Mouse (Mus musculus) forebrain, embryonic 10.5 days (tissue): Measurements from ENCODE around the gene Arhgef19. TPM values are rescaled to one million over a fixed set of nuclear protein-coding genes. Genes with fewer than 3 reads are reported as not detected.

ENCODE experiments used
- DNase-seq: peaks from one replicate; pipeline ENCODE4 v3.0.0-alpha.2; 2017; ENCODE audit warnings: low spot score; ENCODE audit errors: extremely low spot score
- H3K27ac ChIP-seq: fragments of 300-500 bp; sonication (generic); 2 replicates; pipeline ENCODE4 v1.5.1; 2016; ENCODE audit warnings: mild to moderate bottlenecking
- H3K27me3 ChIP-seq: fragments of 300-500 bp; sonication (generic); 2 replicates; pipeline ENCODE4 v1.6.1; 2016; ENCODE audit warnings: mild to moderate bottlenecking; ENCODE audit not compliant: poor library complexity, severe bottlenecking
- H3K36me3 ChIP-seq: fragments of 300-500 bp; sonication (generic); replicated peaks from 2 replicates; pipeline ENCODE4 v1.6.1; 2016; ENCODE audit warnings: mild to moderate bottlenecking, moderate library complexity
- H3K4me1 ChIP-seq: fragments of 300-500 bp; sonication (generic); 2 replicates; pipeline ENCODE4 v1.6.1; 2016
- H3K4me3 ChIP-seq: fragments of 300-500 bp; sonication (generic); 2 replicates; pipeline ENCODE4 v1.5.1; 2016; ENCODE audit warnings: mild to moderate bottlenecking, moderate library complexity
- H3K9me3 ChIP-seq: fragments of 300-500 bp; sonication (generic); 2 replicates; pipeline ENCODE4 v1.6.1; 2016; ENCODE audit warnings: mild to moderate bottlenecking, moderate library complexity
- WGBS: fragments of 180-500 bp; shearing (Covaris S2); methylation state at CpG from one replicate; pipeline ENCODE4 v1.1.7; 2016; 5-methylcytosine and 5-hydroxymethylcytosine counted together
- polyA plus RNA-seq: library from polyadenylated mRNA; unstranded; fragments of >200 nt; fragmentation: Nextera tagmentation; extraction: Ambion mirVana; gene quantifications from 2 replicates; pipeline ENCODE4 v1.2.1, GENCODE M21; 2016

The Arhgef19 gene
- polyA plus RNA-seq, 1 experiment from 2014 or later: 2.2 TPM

DNA sequence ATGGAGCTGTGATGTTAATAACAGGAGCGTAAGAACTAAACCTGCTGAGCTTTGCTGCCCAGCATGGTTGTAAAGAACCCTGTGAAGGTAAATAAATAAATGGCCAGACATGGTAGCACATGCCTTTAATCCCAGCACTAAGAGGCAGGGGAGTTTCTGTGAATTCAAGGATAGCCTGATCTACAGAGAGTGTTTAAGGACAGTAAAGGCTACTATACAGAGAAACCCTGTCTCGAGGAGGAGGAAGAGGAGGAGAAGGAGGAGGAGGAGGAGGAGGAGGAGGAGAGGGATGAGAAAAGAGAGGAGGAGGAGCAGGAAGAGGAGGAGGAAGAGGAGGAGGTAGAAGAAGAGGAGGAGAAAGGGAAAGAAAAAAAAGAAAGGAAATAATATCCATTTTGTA lies 26.0 kb upstream of the Arhgef19 start:
- Histone ChIP-seq H3K4me3 (peak overlapping the region; percentile 69), H3K36me3 (peaks cover 6% of the 10 kb centered on the region; the same call in 1 of the 2 replicates), H3K27me3 (no peaks in the 10 kb centered on the region), H3K9me3 (no peaks in the 10 kb centered on the region), H3K4me1 (peaks cover 30% of the 10 kb centered on the region), H3K27ac (peak overlapping the region; percentile 84)
- no peak for DNase-seq
- 42% methylated on average over 2 of the region's 2 CpGs for WGBS

GRCm38 (mm10) chr4:141213770-141214336 lies 25.4 kb upstream of the Arhgef19 start, which contains the start of gene Rsg1:
Gene Rsg1 (plus strand): TSS chr4:141213956.
- peak within 1 kb of the TSS; percentile 69 for H3K4me3 ChIP-seq
- H3K4me1 ChIP-seq: peaks cover 33% of the 10 kb centered on the region
- peak; percentile 98 for DNase-seq
- H3K27ac ChIP-seq: peak within 1 kb of the TSS; percentile 84
- no peaks in the 10 kb centered on the region for H3K9me3 ChIP-seq
- 0% methylated on average over 24 of the region's 24 CpGs for whole genome bisulfite sequencing
- no peaks in the 10 kb centered on the region for H3K27me3 ChIP-seq
- H3K36me3 ChIP-seq: peaks cover 12% of the 10 kb centered on the region; the same call in 1 of the 2 replicates

DNA sequence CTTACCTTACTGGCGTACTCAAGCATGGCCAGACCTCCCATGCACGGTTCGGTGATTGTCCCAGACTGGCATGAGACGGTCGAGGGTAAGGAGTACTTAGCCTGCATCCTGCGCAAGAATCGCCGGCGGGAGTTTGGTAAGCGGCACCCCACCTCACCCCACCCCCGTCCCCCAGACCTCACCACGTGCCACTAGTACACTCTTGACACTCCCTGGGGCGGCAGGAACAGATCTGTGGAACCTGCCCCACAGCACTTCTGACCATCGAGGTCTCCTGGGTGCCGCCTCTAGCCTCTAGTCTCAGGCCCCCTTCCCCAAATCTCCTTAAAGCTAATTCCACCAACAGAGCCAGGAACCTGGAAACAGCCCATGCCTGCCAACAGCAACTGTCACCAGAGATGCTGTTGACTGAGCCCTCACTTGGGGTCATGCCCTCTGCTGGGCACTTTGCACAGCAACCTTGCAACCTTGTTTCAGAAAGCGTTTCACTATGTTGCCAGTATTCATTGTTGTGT lies 24.9 kb upstream of the Arhgef19 start:
- Histone ChIP-seq H3K4me1 (peaks cover 36% of the 10 kb centered on the region), H3K4me3 (peak overlapping the region; percentile 69), H3K27me3 (no peaks in the 10 kb centered on the region), H3K27ac (peak overlapping the region; percentile 84), H3K9me3 (no peaks in the 10 kb centered on the region), H3K36me3 (peaks cover 12% of the 10 kb centered on the region; the same call in 1 of the 2 replicates)
- 4% methylated on average over 16 of the region's 16 CpGs for WGBS
- DNase-seq: peak; percentile 49

DNA sequence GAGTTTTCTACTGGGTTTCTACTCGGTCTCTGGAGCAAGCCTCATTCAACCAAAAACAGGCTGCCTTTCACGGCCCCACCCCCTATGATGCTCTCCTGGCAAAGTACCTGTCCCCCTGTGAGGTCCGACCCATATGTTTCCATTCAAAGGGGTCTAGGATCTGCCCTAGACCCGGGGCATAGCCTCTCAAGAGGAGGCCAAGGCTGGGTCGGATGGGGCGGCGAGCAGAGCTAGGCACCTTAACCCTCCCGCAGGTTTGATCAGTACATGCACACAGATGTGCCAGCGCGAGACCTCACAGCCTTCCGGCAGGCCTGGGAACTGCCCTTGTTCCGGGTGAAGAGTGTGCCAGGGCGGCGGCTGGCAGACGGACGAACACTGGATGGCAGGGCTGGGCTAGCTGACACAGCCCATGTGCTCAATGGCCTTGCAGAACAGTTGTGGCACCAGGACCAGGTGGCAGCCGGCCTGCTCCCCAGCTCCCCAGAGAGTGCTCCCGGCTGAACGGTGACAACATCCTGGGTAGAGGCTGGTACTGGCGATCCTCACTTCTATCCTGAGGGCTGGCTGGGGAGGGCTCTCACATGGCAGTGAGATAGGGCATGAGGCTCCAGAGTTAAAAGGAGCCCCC lies 19.6 kb upstream of the Arhgef19 start:
- Histone ChIP-seq H3K27ac (no peak overlapping the region), H3K4me3 (no peak overlapping the region), H3K9me3 (no peaks in the 10 kb centered on the region), H3K36me3 (peaks cover 29% of the 10 kb centered on the region), H3K4me1 (peaks cover 9% of the 10 kb centered on the region), H3K27me3 (no peaks in the 10 kb centered on the region)
- no peak for DNase-seq
- WGBS: 92% methylated on average over 20 of the region's 20 CpGs

- H3K27me3 ChIP-seq: no peaks in the 10 kb centered on the region
- H3K4me3 ChIP-seq: no peak overlapping the region
- no peak overlapping the region for H3K27ac ChIP-seq
- no peaks in the 10 kb centered on the region for H3K9me3 ChIP-seq
- H3K36me3 ChIP-seq: peaks cover 29% of the 10 kb centered on the region
- H3K4me1 ChIP-seq: 0 out of 2 replicates have a peak, but pooled peaks cover 7% of the 10 kb centered on the region
- no peak for DNase-seq
- WGBS: 84% methylated on average over 2 of the region's 2 CpGs
Observed at GRCm38 (mm10) chr4:141221848-141222247, 17.5 kb upstream of the Arhgef19 start.

GRCm38 (mm10) chr4:141222752-141223151 lies 16.5 kb upstream of the Arhgef19 start:
- 95% methylated on average over 5 of the region's 5 CpGs for WGBS
- Histone ChIP-seq H3K4me3 (no peak overlapping the region), H3K36me3 (peaks cover 28% of the 10 kb centered on the region), H3K4me1 (0 out of 2 replicates have a peak, but pooled peaks cover 7% of the 10 kb centered on the region), H3K9me3 (no peaks in the 10 kb centered on the region), H3K27ac (no peak overlapping the region), H3K27me3 (no peaks in the 10 kb centered on the region)
- no peak for DNase-seq

GRCm38 (mm10) chr4:141228687-141229086 lies 10.6 kb upstream of the Arhgef19 start:
- DNase-seq: no peak
- WGBS: 88% methylated on average over 7 of the region's 7 CpGs

DNA sequence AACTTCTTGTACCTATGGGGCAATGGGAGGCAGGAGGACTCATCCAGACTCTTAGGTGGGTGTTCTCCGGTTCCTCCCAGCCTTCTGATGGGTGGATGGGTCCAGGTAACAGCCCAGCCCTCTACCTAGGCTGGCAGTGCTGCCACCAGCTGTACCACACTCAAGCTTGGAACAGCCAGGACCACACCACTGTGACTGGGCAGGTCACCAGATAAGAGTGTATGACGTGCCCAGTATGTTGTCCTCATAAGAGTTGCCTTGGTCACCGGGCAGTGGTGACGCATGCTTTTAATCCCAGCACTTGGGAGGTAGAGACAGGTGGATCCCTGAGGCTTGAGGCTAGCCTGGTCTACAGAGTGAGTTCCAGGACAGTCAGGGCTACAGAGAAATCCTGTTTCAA lies 6.1 kb upstream of the Arhgef19 start:
- 0 out of 2 replicates have a peak, but pooled peaks cover 3% of the 10 kb centered on the region for H3K9me3 ChIP-seq
- H3K27me3 ChIP-seq: peaks cover 32% of the 10 kb centered on the region
- no peak overlapping the region for H3K4me3 ChIP-seq
- H3K27ac ChIP-seq: no peak overlapping the region
- no peak for DNase-seq
- no peaks in the 10 kb centered on the region for H3K4me1 ChIP-seq
- 93% methylated on average over 4 of the region's 4 CpGs for WGBS
- H3K36me3 ChIP-seq: no peaks in the 10 kb centered on the region

More at GRCm38 (mm10) chr4:141228687-141229086, 10.6 kb upstream of the Arhgef19 start:
- Histone ChIP-seq H3K27ac (no peak overlapping the region), H3K36me3 (no peaks in the 10 kb centered on the region), H3K4me3 (no peak overlapping the region), H3K4me1 (no peaks in the 10 kb centered on the region), H3K27me3 (no peaks in the 10 kb centered on the region), H3K9me3 (no peaks in the 10 kb centered on the region)

DNA sequence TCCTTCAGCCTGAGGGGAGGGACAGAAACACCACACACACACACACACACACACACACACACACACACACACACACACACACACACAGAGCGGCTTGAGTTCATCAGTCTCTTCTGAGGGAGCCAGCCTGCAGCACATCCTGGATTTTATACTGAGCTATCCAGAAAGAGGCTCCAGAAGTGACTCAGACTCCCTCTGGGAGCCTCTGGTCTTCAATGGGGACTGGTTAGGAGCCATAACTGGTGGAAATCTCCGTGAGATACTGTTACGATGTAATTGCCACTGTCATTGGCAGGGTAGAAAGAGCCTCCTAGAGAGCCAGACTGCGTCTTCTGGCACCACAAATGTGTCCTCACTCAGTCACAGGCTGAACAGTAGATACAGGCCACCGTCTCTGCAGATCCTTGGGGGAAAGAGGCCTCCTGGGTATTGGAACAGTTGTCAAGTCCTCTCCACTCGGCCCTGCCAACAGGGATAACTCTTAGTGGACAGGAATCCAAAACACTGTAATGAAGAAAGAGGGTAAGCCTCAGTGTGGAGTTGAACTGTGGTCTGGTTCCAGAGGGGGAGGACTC lies 3.7 kb upstream of the Arhgef19 start:
- H3K9me3 ChIP-seq: 0 out of 2 replicates have a peak, but pooled peaks cover 3% of the 10 kb centered on the region
- no peak overlapping the region for H3K4me3 ChIP-seq
- H3K36me3 ChIP-seq: no peaks in the 10 kb centered on the region
- no peak for DNase-seq
- peaks cover 57% of the 10 kb centered on the region for H3K27me3 ChIP-seq
- H3K4me1 ChIP-seq: peaks cover 22% of the 10 kb centered on the region
- H3K27ac ChIP-seq: no peak overlapping the region
- WGBS: 78% methylated on average over 6 of the region's 6 CpGs

GRCm38 (mm10) chr4:141236856-141237255 lies 2.4 kb upstream of the Arhgef19 start:
- no peak overlapping the region for H3K27ac ChIP-seq
- H3K27me3 ChIP-seq: peaks cover 69% of the 10 kb centered on the region
- DNase-seq: no peak

GRCm38 (mm10) chr4:141238492-141239387 lies 559 bp upstream of the Arhgef19 start:
- 0 out of 2 replicates have a peak overlapping the region, but pooled peaks have one; percentile 9 for H3K27ac ChIP-seq
- peak overlapping the region; percentile 49 for H3K4me3 ChIP-seq
- H3K27me3 ChIP-seq: peaks cover 88% of the 10 kb centered on the region
- 5% methylated on average over 20 of the region's 20 CpGs for WGBS
- DNase-seq: no peak
- H3K4me1 ChIP-seq: peaks cover 48% of the 10 kb centered on the region
- H3K9me3 ChIP-seq: 0 out of 2 replicates have a peak, but pooled peaks cover 3% of the 10 kb centered on the region
- no peaks in the 10 kb centered on the region for H3K36me3 ChIP-seq

More at GRCm38 (mm10) chr4:141236856-141237255, 2.4 kb upstream of the Arhgef19 start:
- Histone ChIP-seq H3K4me3 (no peak overlapping the region), H3K4me1 (peaks cover 30% of the 10 kb centered on the region), H3K36me3 (no peaks in the 10 kb centered on the region), H3K9me3 (0 out of 2 replicates have a peak, but pooled peaks cover 3% of the 10 kb centered on the region)
- 76% methylated on average over 3 of the region's 3 CpGs for WGBS

DNA sequence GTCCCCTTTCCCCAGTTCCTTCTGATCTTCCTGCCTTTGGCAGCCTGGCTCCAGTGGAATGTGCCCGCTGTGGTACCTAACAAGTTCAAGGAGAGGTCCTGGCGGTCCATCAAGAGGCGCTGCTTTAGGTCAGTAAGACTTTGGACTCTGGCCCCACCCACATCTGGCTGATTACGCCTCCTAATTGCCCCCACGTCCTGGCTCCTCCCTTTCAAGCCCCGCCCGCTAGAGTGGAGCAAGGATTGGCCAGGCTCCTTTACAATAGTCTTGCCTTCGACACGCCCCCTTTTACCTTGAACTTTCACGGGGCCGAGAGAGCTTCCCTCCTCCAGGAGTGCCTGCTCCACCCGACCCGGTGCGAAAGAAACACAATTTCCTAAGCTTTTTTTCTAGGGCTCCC lies 1.3 kb downstream of the Arhgef19 start:
- WGBS: 2% methylated on average over 14 of the region's 14 CpGs
- peak overlapping the region; percentile 7; the same call in 1 of the 2 replicates for H3K4me3 ChIP-seq

More for the DNA sequence above, 1.3 kb downstream of the Arhgef19 start:
- Histone ChIP-seq H3K36me3 (no peaks in the 10 kb centered on the region), H3K27ac (no peak overlapping the region), H3K4me1 (peaks cover 65% of the 10 kb centered on the region), H3K9me3 (no peaks in the 10 kb centered on the region), H3K27me3 (peaks cover 98% of the 10 kb centered on the region)
- peak; percentile 62 for DNase-seq
